Mouse (Mus musculus) bone marrow macrophage, adult 2 months (primary cell): ENCODE measurements at regions not wholly inside any gene's neighbourhood (a gene's known extent, or its start where the extent isn't known, plus 50 kb on each side); places are given as distances from the start of the nearest gene placed in this dataset.

Source experiments
- CTCF ChIP-seq: IDR thresholded peaks from 2 replicates; pipeline ENCODE4 v1.5.1; 2012; ENCODE audit warnings: low read depth, mild to moderate bottlenecking, low read length, moderate library complexity
- POLR2A ChIP-seq: IDR thresholded peaks from 2 replicates; pipeline ENCODE4 v1.6.1; 2012; ENCODE audit warnings: mild to moderate bottlenecking, low read depth, low read length, borderline replicate concordance

- TF ChIP-seq CTCF (no peak), POLR2A (no peak)
Measured at GRCm38 (mm10) chr5:51830015-51830414, 262.5 kb upstream of the Ppargc1a start.
